Mouse (Mus musculus): ENCODE measurements around the gene Cmss1. TPM values are rescaled to one million over a fixed set of nuclear protein-coding genes. Genes with fewer than 3 reads are reported as not detected.
A peak's percentile ranks its signal among the peaks of the same experiment; 100 is the strongest.

Cmss1 gene
- total and polyA plus RNA-seq, 2 experiments from 2014 or later: 12.0 to 43.4 TPM

- Histone ChIP-seq H3K4me2 (ENCODE audit: low read depth) (no peak overlapping the region), H3K4me3 (ENCODE audit: low read depth, low read length) (no peak overlapping the region), H3K9me3 (ENCODE audit: low read length) (no peaks in the 10 kb centered on the region), H3K36me3 (ENCODE audit: insufficient read depth) (no peaks in the 10 kb centered on the region), H3K9ac (no peak overlapping the region), H3K27me3 (ENCODE audit: insufficient read depth, low read length) (no peaks in the 10 kb centered on the region), H3K4me1 (ENCODE audit: insufficient read depth) (no peaks in the 10 kb centered on the region), H3K27ac (ENCODE audit: low read depth, low read length) (no peak overlapping the region)
- ATAC-seq: no peak
- no peak for TF ChIP-seq CTCF (IDR thresholded peaks at IDR 0.05; ENCODE audit: low read depth)
- no peak for DNase-seq
- 88% methylated on average over 8 of the region's 8 CpGs for WGBS
These were observed 236.7 kb downstream of the Cmss1 start for GRCm38 (mm10) chr16:57369846-57370496.

GRCm38 (mm10) chr16:57366941-57367694 is 239.5 kb downstream of the Cmss1 start:
- WGBS: 75% methylated on average over 18 of the region's 18 CpGs
- no peak for TF ChIP-seq CTCF (IDR thresholded peaks at IDR 0.05; ENCODE audit: low read depth)
- Histone ChIP-seq H3K4me1 (ENCODE audit: insufficient read depth) (no peaks in the 10 kb centered on the region), H3K36me3 (ENCODE audit: insufficient read depth) (no peaks in the 10 kb centered on the region), H3K9me3 (ENCODE audit: low read length) (no peaks in the 10 kb centered on the region), H3K4me3 (ENCODE audit: low read depth, low read length) (no peak overlapping the region), H3K4me2 (ENCODE audit: low read depth) (no peak overlapping the region), H3K27ac (ENCODE audit: low read depth, low read length) (no peak overlapping the region), H3K9ac (no peak overlapping the region), H3K27me3 (ENCODE audit: insufficient read depth, low read length) (no peaks in the 10 kb centered on the region)
- no peak for DNase-seq
- ATAC-seq: no peak

GRCm38 (mm10) chr16:57366141-57366540 is 240.5 kb downstream of the Cmss1 start:
- no peaks in the 10 kb centered on the region for H3K4me1 ChIP-seq (ENCODE audit: insufficient read depth)

GRCm38 (mm10) chr16:57364498-57364897 is 242.2 kb downstream of the Cmss1 start:
- ATAC-seq (no peak), DNase-seq (no peak)
- H3K4me1 ChIP-seq (ENCODE audit: insufficient read depth): no peaks in the 10 kb centered on the region
- no peak overlapping the region for H3K9ac ChIP-seq
- H3K9me3 ChIP-seq (ENCODE audit: low read length): no peaks in the 10 kb centered on the region
- no peaks in the 10 kb centered on the region for H3K27me3 ChIP-seq (ENCODE audit: insufficient read depth, low read length)
- 86% methylated on average over 7 of the region's 7 CpGs for WGBS
- no peak overlapping the region for H3K4me2 ChIP-seq (ENCODE audit: low read depth)
- no peak overlapping the region for H3K27ac ChIP-seq (ENCODE audit: low read depth, low read length)
- H3K4me3 ChIP-seq (ENCODE audit: low read depth, low read length): no peak overlapping the region
- TF ChIP-seq CTCF (IDR thresholded peaks at IDR 0.05; ENCODE audit: low read depth): no peak
- no peaks in the 10 kb centered on the region for H3K36me3 ChIP-seq (ENCODE audit: insufficient read depth)

More at GRCm38 (mm10) chr16:57366141-57366540, 240.5 kb downstream of the Cmss1 start:
- Histone ChIP-seq H3K4me3 (ENCODE audit: low read depth, low read length) (no peak overlapping the region), H3K27ac (ENCODE audit: low read depth, low read length) (no peak overlapping the region), H3K9me3 (ENCODE audit: low read length) (no peaks in the 10 kb centered on the region), H3K9ac (no peak overlapping the region), H3K36me3 (ENCODE audit: insufficient read depth) (no peaks in the 10 kb centered on the region), H3K4me2 (ENCODE audit: low read depth) (no peak overlapping the region), H3K27me3 (ENCODE audit: insufficient read depth, low read length) (no peaks in the 10 kb centered on the region)
- TF ChIP-seq CTCF (IDR thresholded peaks at IDR 0.05; ENCODE audit: low read depth): no peak
- 82% methylated on average over 6 of the region's 6 CpGs for WGBS
- ATAC-seq: no peak
- no peak for DNase-seq

- H3K4me2 ChIP-seq (ENCODE audit: low read depth): peak overlapping the region; percentile 27
- H3K4me3 ChIP-seq (ENCODE audit: low read depth, low read length): no peak overlapping the region
- no peaks in the 10 kb centered on the region for H3K9me3 ChIP-seq (ENCODE audit: low read length)
- H3K9ac ChIP-seq: 0 out of 2 replicates have a peak overlapping the region, but pooled peaks have one; percentile 22
- WGBS: 39% methylated on average over 18 of the region's 18 CpGs
- peak; percentile 94 for ATAC-seq
- no peak overlapping the region for H3K27ac ChIP-seq (ENCODE audit: low read depth, low read length)
- no peaks in the 10 kb centered on the region for H3K4me1 ChIP-seq (ENCODE audit: insufficient read depth)
- no peaks in the 10 kb centered on the region for H3K27me3 ChIP-seq (ENCODE audit: insufficient read depth, low read length)
- DNase-seq: peak; percentile 63
- TF ChIP-seq CTCF (IDR thresholded peaks at IDR 0.05; ENCODE audit: low read depth): peak; percentile 63
- H3K36me3 ChIP-seq (ENCODE audit: insufficient read depth): no peaks in the 10 kb centered on the region
These were observed 243.8 kb downstream of the Cmss1 start for GRCm38 (mm10) chr16:57362679-57363401.

GRCm38 (mm10) chr16:57360785-57361184 is 245.9 kb downstream of the Cmss1 start:
- DNase-seq: no peak
- no peaks in the 10 kb centered on the region for H3K36me3 ChIP-seq (ENCODE audit: insufficient read depth)
- H3K4me1 ChIP-seq (ENCODE audit: insufficient read depth): no peaks in the 10 kb centered on the region
- H3K4me2 ChIP-seq (ENCODE audit: low read depth): no peak overlapping the region
- TF ChIP-seq CTCF (IDR thresholded peaks at IDR 0.05; ENCODE audit: low read depth): no peak
- no peak overlapping the region for H3K4me3 ChIP-seq (ENCODE audit: low read depth, low read length)
- 95% methylated on average over 3 of the region's 3 CpGs for WGBS
- H3K27me3 ChIP-seq (ENCODE audit: insufficient read depth, low read length): no peaks in the 10 kb centered on the region
- no peak for ATAC-seq
- no peaks in the 10 kb centered on the region for H3K9me3 ChIP-seq (ENCODE audit: low read length)
- no peak overlapping the region for H3K9ac ChIP-seq
- no peak overlapping the region for H3K27ac ChIP-seq (ENCODE audit: low read depth, low read length)

- Histone ChIP-seq H3K36me3 (ENCODE audit: insufficient read depth) (no peaks in the 10 kb centered on the region), H3K9me3 (ENCODE audit: low read length) (no peaks in the 10 kb centered on the region), H3K27me3 (ENCODE audit: insufficient read depth, low read length) (no peaks in the 10 kb centered on the region), H3K4me3 (ENCODE audit: low read depth, low read length) (no peak overlapping the region), H3K4me1 (ENCODE audit: insufficient read depth) (no peaks in the 10 kb centered on the region), H3K4me2 (ENCODE audit: low read depth) (no peak overlapping the region), H3K27ac (ENCODE audit: low read depth, low read length) (no peak overlapping the region), H3K9ac (no peak overlapping the region)
- DNase-seq (no peak), ATAC-seq (no peak)
- no peak for TF ChIP-seq CTCF (IDR thresholded peaks at IDR 0.05; ENCODE audit: low read depth)
- WGBS: 83% methylated on average over 10 of the region's 10 CpGs
These were observed 247.4 kb downstream of the Cmss1 start for GRCm38 (mm10) chr16:57359251-57359650.

Measured in forebrain, postnatal 0 days (tissue).